Mouse (Mus musculus) E14TG2a.4 (cell line): ENCODE data around the gene Podnl1.

Experiments
- CTCF ChIP-seq: conservative IDR thresholded peaks from 2 replicates; pipeline ENCODE4 v1.5.1; 2014; ENCODE audit warnings: low read length
- NANOG ChIP-seq: IDR thresholded peaks from 2 replicates; pipeline ENCODE4 v1.6.1; 2014; ENCODE audit warnings: borderline replicate concordance, low read length, mixed read lengths
- POU5F1 ChIP-seq: IDR thresholded peaks from 2 replicates; pipeline ENCODE4 v1.6.1; 2014; ENCODE audit warnings: low read length, borderline replicate concordance

GRCm38 (mm10) chr8:84130806-84131205 lies 5.0 kb downstream of the Podnl1 start:
- TF ChIP-seq CTCF (no peak), NANOG (no peak), POU5F1 (no peak; the same call in 1 of the 2 replicates)
